Comparison of ENCODE assay signal across 22 mouse cellular contexts in the genomic region with DNA sequence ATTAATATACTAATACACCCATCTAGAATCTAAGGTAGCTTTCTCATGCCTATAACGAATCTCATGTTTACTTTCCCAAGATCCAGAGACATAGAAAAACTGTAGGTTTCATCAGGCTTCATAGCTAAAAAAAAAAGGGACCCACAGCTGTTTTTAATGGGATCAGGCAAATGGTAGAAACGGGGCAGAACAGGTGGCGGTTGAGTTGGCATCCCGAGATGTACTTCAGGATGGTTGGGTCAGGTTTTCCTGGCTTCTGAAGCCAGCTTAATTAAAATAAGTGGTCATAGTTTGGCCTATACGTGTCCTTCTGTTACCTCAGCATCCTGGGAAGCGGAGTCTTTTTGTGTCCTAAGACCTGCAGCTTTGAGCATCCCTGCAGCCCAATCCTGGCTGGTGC. TPM values are rescaled to one million over a fixed set of nuclear protein-coding genes. Genes with fewer than 3 reads are reported as not detected.
"Had no signal": no experiment of that assay in that cellular context is flagged by ENCODE, and none has a peak within 500 bp of the region (broad histone marks: within the 10 kb centered on the region; RNA-seq: fewer than 3 reads in every experiment).

No protein-coding gene starts in this region.

- H3K4me3 ChIP-seq: liver, embryonic 15.5 days; lung, embryonic 15.5 days; megakaryocyte, embryonic 14.5 days; midbrain, embryonic 12.5 days; neural tube, embryonic 13.5 days; neural tube, embryonic 15.5 days had no signal

- H3K4me2 ChIP-seq: liver, embryonic 15.5 days; lung, embryonic 15.5 days; midbrain, embryonic 12.5 days; neural tube, embryonic 13.5 days; neural tube, embryonic 15.5 days had no signal

- H3K9ac ChIP-seq: liver, embryonic 15.5 days; liver, postnatal 0 days; lung, embryonic 15.5 days; midbrain, embryonic 12.5 days; neural tube, embryonic 13.5 days; neural tube, embryonic 15.5 days had no signal

- H3K27me3 ChIP-seq: liver, embryonic 15.5 days; lung, embryonic 15.5 days; megakaryocyte, embryonic 14.5 days; midbrain, embryonic 12.5 days; neural tube, embryonic 13.5 days; neural tube, embryonic 15.5 days had no signal

- ATAC-seq: liver, postnatal 0 days; lung, postnatal 0 days; midbrain, embryonic 16.5 days had no signal

- DNase-seq: liver, postnatal 0 days; lung, adult 2 months; lung, postnatal 14 days; lung, postnatal 36 days; midbrain, embryonic 14.5 days; right cerebral cortex, adult 18-20 months; right cerebral cortex, postnatal 25 days; right cerebral cortex, postnatal 4 days; spleen, adult 18-20 months; thymus, adult 18-20 months; thymus, postnatal 14 days; thymus, postnatal 36 days had no signal

- H3K27ac ChIP-seq: liver, embryonic 15.5 days; lung, embryonic 15.5 days; macrophage; neural tube, embryonic 15.5 days had no signal

- H3K9me3 ChIP-seq: liver, embryonic 15.5 days; lung, embryonic 15.5 days; megakaryocyte, embryonic 14.5 days; midbrain, embryonic 12.5 days; neural tube, embryonic 13.5 days; neural tube, embryonic 15.5 days had no signal

RNA-seq across cellular contexts. Expression of a gene that starts 58.4 kb away (rescaled TPM):
- total RNA-seq: megakaryocyte progenitor cell, adult 5-6 weeks had no signal
